Mouse (Mus musculus) cerebellum, adult 2 months (tissue): ENCODE measurements around the gene Gm21985. TPM values are rescaled to one million over a fixed set of nuclear protein-coding genes. Genes with fewer than 3 reads are reported as not detected.
"Not testable (repeated sequence)": the region's sequence is repeated elsewhere in the genome, so short reads cannot be mapped to it uniquely, and the experiment has no call there.

Experiments
- DNase-seq, 2 experiments: peaks; one replicate each; pipeline ENCODE4 v3.0.0; 2021
- H3K27ac ChIP-seq: fragments of 200-500 bp; 2 replicates; pipeline ENCODE4 v1.5.1; 2012; ENCODE audit warnings: low read length, control low read depth, inconsistent platforms; ENCODE audit not compliant: insufficient read depth
- H3K27me3 ChIP-seq: fragments of 200-500 bp; 2 replicates; pipeline ENCODE4 v1.6.1; 2012; ENCODE audit warnings: inconsistent platforms, mild to moderate bottlenecking, low read length, moderate library complexity; ENCODE audit not compliant: control insufficient read depth, insufficient read depth
- H3K4me1 ChIP-seq: fragments of 200-500 bp; 2 replicates; pipeline ENCODE4 v1.6.1; 2011; ENCODE audit warnings: low read length; ENCODE audit not compliant: control insufficient read depth, insufficient read depth
- H3K4me3 ChIP-seq: fragments of 200-500 bp; replicated peaks from 2 replicates; pipeline ENCODE3; 2011; ENCODE audit warnings: mild to moderate bottlenecking, low read depth, low read length, control low read depth; ENCODE audit not compliant: insufficient read depth
- CTCF ChIP-seq: fragments of 200-500 bp; IDR thresholded peaks from 2 replicates; pipeline ENCODE4 v1.5.1; 2011; ENCODE audit warnings: low read depth, mild to moderate bottlenecking, control low read depth, low read length, moderate library complexity, borderline replicate concordance; ENCODE audit not compliant: insufficient read depth
- POLR2A ChIP-seq: fragments of 200-500 bp; IDR thresholded peaks from 2 replicates; pipeline ENCODE4 v1.6.1; 2011; ENCODE audit warnings: low read length, control low read depth, borderline replicate concordance; ENCODE audit not compliant: insufficient read depth
- WGBS: fragments of 180-500 bp; shearing (Covaris S2); methylation state at CpG from one replicate; pipeline ENCODE4 v1.1.7; 2018; 5-methylcytosine and 5-hydroxymethylcytosine counted together
- polyA plus RNA-seq: library from polyadenylated mRNA; depleted of rRNA; stranded (reverse); fragments of >200 nt; gene quantifications from 2 replicates; pipeline ENCODE4 v1.2.3, GENCODE M21; 2012

The Gm21985 gene
- polyA plus RNA-seq, 1 experiment: not detected

DNA sequence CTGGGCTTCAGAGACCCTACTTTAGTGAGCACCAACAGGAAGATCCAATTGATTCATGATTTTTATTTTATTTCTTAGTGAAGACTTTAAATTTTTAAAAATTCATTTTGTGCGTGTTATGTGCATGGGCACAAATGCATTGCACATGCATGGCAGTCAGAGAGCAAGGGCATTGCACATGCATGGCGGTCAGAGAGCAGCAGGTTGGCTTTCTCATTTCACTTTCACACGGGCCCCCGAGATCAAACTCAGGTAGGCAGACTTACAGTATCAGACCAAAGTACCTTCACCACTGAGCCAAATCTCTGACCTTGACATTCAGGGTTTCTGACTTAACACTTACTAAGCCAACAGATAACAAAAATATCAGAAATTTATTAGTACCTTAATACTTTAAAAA, 163.6 kb downstream of the Gm21985 start:
- no peak for TF ChIP-seq POLR2A
- TF ChIP-seq CTCF: no peak
- DNase-seq: no peak
- WGBS: 89% methylated on average over 4 of the region's 4 CpGs
- H3K27ac ChIP-seq: no peak overlapping the region
- H3K4me3 ChIP-seq: no peak overlapping the region
- no peaks in the 10 kb centered on the region for H3K27me3 ChIP-seq
- H3K4me1 ChIP-seq: no peaks in the 10 kb centered on the region

DNA sequence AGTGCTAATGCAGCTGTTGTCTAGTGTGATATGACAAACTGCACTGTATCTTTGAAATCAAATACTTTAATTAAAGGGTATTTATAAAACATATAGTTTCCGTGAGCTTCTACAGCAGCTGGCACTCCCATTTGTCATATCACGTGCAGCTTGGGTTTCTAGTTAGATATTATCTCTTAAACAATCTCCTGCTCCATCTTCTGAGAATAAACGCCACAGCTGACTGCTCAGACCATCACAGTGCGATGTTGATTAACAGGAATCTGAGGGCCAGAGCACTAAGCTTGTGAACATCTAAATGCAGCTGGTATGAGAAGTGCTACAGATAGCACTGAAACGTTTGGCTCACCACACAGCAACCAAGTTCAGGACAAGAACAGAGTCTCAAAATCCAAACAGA, 164.3 kb downstream of the Gm21985 start:
- no peak overlapping the region for H3K4me3 ChIP-seq
- H3K4me1 ChIP-seq: no peaks in the 10 kb centered on the region
- no peaks in the 10 kb centered on the region for H3K27me3 ChIP-seq
- DNase-seq: no peak
- H3K27ac ChIP-seq: no peak overlapping the region
- TF ChIP-seq CTCF: no peak
- 81% methylated on average over 5 of the region's 5 CpGs for WGBS

DNA sequence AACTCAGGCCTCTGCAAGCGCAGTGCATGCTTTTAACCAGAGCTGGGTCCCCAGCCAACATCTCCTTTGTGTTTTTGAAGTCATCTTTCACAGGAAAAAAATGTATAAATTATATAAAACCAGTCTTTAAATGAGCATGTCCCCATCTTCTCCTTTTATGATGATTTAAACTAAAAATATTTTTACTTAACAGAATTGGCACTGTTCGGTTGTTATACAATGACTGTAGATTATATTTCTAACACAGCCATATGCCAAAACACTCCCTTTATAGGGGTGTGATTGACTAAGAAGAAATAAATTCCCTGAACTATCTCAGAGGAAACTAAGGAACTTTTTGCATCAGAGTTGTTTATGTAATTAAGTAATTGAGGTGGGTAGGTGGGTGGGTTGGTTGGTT, 166.4 kb downstream of the Gm21985 start:
- Histone ChIP-seq H3K27me3 (no peaks in the 10 kb centered on the region), H3K4me1 (no peaks in the 10 kb centered on the region), H3K4me3 (no peak overlapping the region), H3K27ac (no peak overlapping the region)
- DNase-seq: no peak
- over 99% methylated on average over 2 of the region's 2 CpGs for WGBS
- TF ChIP-seq CTCF: no peak
- no peak for TF ChIP-seq POLR2A

DNA sequence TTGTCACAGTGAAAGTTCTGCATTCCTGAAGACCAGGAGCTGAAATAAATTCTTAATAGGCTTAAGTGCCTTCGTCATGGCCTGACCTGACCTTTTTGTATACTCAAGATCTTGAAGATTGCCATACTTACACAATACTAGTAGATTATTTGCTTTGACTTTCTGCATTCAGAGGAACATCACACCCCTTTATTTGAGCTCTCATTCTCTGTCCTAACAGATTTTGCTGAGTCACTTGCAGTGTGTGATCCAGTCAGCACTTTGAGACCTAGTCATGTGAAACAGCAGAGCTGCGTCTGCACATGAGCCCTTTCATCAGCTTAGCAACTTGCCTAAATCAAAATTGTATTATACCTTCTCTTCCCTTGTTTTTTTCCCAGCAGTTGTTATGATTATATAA, 167.2 kb downstream of the Gm21985 start:
- Histone ChIP-seq H3K27ac (no peak overlapping the region), H3K27me3 (no peaks in the 10 kb centered on the region), H3K4me3 (no peak overlapping the region), H3K4me1 (no peaks in the 10 kb centered on the region)
- TF ChIP-seq CTCF: no peak
- TF ChIP-seq POLR2A: no peak
- WGBS: 58% methylated on average over 2 of the region's 2 CpGs
- DNase-seq: no peak

DNA sequence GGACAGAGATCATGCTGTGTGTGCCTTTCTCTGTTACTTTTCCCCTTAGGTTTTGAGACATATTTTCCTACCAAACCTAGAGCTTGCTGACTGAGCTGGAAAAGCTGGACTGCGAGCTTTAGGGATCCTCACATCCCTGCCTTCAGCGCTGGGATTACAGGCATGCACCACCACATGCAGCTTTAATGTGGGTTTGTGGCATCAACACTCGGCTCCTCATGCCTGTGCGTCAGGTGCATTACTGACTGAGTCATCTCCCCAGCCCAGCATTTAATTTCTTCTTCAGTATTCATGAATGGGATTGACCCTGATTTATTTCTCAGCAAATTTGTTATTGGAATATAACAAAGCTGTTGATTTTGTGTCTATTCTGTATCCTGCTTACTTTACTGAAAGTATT, 170.2 kb downstream of the Gm21985 start:
- no peaks in the 10 kb centered on the region for H3K4me1 ChIP-seq
- H3K27me3 ChIP-seq: no peaks in the 10 kb centered on the region
- no peak overlapping the region for H3K4me3 ChIP-seq
- DNase-seq: no peak
- TF ChIP-seq POLR2A: no peak
- TF ChIP-seq CTCF: no peak
- no peak overlapping the region for H3K27ac ChIP-seq
- 78% methylated on average over 4 of the region's 4 CpGs for WGBS

DNA sequence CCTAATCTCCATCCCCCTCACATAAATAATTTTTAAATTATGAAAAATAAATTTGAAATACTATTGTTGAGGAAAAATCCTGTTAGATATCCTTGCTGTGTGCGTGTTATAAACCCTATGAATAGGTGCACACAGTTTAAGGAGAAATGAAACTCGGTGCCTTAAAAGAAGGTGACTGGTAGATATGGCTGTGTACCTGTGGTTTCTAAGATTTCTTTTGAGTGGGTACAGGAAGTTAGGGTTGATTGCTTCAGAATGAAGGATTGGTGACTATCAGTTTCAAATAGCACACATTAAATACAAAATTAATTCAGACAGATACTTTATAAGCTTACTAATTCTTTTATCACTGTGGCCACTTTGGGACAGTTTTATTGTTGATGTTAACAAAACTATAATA, 171.5 kb downstream of the Gm21985 start:
- no peaks in the 10 kb centered on the region for H3K4me1 ChIP-seq
- no peak overlapping the region for H3K27ac ChIP-seq
- WGBS: 86% methylated on average over 2 of the region's 2 CpGs
- DNase-seq: no peak
- H3K27me3 ChIP-seq: no peaks in the 10 kb centered on the region
- no peak overlapping the region for H3K4me3 ChIP-seq
- TF ChIP-seq CTCF: no peak

DNA sequence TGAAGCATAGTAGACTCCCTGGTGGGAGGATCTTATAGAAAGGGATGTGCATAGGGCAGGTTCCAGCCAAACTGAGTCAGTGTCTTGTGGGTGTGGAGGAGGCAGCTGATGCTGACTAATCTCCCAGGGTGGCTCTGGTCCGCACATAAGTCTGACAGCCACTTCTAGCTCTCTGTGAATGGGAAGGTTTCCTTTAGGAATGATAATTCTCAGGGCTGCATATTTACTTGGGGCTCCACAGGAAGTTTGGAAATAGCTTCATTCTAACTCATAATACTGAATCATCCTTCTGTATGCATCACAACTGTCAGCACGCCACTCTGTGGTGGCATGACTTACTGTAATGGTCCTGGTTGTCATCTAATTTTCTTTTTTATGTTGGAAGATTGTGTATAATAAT, 177.4 kb downstream of the Gm21985 start:
- Histone ChIP-seq H3K4me1 (no peaks in the 10 kb centered on the region), H3K27ac (no peak overlapping the region), H3K4me3 (no peak overlapping the region), H3K27me3 (no peaks in the 10 kb centered on the region)
- TF ChIP-seq CTCF: no peak
- no peak for TF ChIP-seq POLR2A
- no peak for DNase-seq
- WGBS: 56% methylated on average over 2 of the region's 2 CpGs

DNA sequence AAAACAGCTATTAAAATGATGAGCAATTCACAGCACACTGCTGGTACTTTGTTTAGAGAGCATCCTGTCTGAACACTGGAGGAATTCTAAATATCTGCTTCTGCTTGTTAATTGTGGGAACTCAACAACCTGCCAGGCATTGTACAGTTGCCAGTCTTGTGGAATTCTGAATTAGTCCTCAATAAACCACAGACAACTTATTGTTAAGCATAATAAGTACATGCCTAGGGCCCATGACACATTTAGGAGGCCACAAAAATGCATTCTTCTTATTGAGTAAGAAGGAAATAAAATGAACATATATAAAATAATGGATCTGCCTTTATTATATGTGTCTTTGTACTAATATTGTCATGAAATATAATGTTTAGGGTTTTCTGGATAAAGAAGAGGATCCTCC, 179.4 kb downstream of the Gm21985 start:
- Histone ChIP-seq H3K27me3 (no peaks in the 10 kb centered on the region), H3K4me3 (no peak overlapping the region), H3K4me1 (no peaks in the 10 kb centered on the region), H3K27ac (no peak overlapping the region)
- no peak for DNase-seq
- TF ChIP-seq CTCF (no peak), POLR2A (no peak)

DNA sequence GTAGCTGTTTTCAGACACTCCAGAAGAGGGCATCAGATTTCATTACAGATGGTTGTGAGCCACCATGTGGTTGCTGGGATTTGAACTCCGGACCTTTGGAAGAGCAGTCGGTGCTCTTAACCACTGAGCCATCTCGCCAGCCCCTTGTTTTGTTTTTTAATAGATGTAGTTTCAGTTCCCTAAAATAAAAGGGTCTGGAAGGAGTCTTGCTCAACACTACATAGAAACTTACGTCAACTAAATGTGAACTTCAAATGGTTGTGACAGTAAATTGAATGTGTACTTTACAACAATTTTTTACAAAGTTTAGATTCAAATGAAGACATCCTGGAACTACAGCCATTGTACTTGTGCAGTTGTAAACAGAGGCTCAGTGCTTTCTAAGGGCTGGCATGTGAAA, 181.9 kb downstream of the Gm21985 start:
- not testable (repeated sequence) for H3K27me3 ChIP-seq, DNase-seq, H3K4me1 ChIP-seq, H3K27ac ChIP-seq, H3K4me3 ChIP-seq
- WGBS: 70% methylated on average over 4 of the region's 4 CpGs
